Mouse (Mus musculus) retina, postnatal 1 day (tissue): ENCODE results near the gene Il17ra.

Source experiments
- DNase-seq: peaks from one replicate; pipeline ENCODE4 v3.0.0-alpha.2; 2012

Gene Il17ra

GRCm38 (mm10) chr6:120509975-120510374 is 46.9 kb downstream of the Il17ra start:
- no peak for DNase-seq

GRCm38 (mm10) chr6:120510425-120510824 is 47.4 kb downstream of the Il17ra start:
- DNase-seq: no peak

GRCm38 (mm10) chr6:120511212-120511611 is 48.2 kb downstream of the Il17ra start:
- DNase-seq: no peak

GRCm38 (mm10) chr6:120516422-120516821 is 53.4 kb downstream of the Il17ra start:
- no peak for DNase-seq

- DNase-seq: no peak
These were observed 53.8 kb downstream of the Il17ra start for GRCm38 (mm10) chr6:120516879-120517278.

- DNase-seq: no peak
These were observed 54.3 kb downstream of the Il17ra start for GRCm38 (mm10) chr6:120517311-120517710.

- no peak for DNase-seq
These were observed 56.6 kb downstream of the Il17ra start for GRCm38 (mm10) chr6:120519647-120520046.

GRCm38 (mm10) chr6:120524796-120525195 is 61.7 kb downstream of the Il17ra start:
- no peak for DNase-seq

GRCm38 (mm10) chr6:120529123-120529522 is 66.1 kb downstream of the Il17ra start:
- no peak for DNase-seq

GRCm38 (mm10) chr6:120531020-120531965 is 68.2 kb downstream of the Il17ra start, which contains the start of gene Hdhd5:
Hdhd5 (minus strand) TSS chr6:120531319.
- DNase-seq: peak; percentile 96

GRCm38 (mm10) chr6:120532594-120532993 is 69.5 kb downstream of the Il17ra start:
- no peak for DNase-seq

- no peak for DNase-seq
These were observed 73.3 kb downstream of the Il17ra start for GRCm38 (mm10) chr6:120536337-120536736.
